ENCODE assay signal across 8 mouse cellular contexts in the genomic region with DNA sequence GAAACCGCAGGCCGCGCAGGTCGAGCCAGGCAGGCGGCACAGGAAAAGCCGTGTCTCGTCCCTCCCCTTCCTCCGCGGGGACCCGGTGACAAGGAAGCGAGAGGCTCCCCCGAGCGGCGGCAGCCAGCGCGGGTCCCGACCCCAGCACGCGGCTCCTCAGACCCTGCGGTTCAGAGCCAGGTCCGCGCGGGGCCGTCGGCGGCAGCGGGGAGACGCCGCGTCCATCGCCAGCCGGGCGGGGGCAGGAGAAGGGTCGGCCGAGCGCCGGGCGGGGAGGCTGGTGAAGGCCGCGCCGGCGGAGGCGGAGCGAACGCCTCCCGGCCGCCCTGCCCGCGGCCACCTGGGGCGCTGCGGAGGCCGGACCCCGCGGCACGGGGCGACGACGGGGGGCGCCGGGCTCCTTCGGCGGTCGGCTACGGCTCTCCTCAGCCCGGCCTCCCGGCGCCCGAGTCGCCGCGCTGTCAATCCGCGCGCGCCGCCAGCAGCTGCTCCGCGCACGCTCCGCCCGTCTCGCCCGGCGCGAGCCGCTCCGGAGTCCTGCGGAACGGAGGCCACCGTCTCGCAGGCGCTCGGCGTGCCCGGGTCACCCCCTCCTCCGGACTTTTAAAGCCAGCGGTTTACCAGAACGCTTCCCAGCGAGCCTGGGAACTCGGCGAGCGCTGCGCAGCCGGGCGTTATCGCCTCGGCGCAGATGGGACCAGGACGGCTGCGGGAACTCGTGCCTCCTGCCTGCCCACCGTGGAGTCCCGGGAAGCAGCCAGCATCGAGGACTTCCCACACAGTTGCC. TPM values are rescaled to one million over a fixed set of nuclear protein-coding genes. Genes with fewer than 3 reads are reported as not detected.
DNase-seq lines count a peak whose midpoint lies in the region; ATAC-seq lines count a peak whose summit lies in the region.

Hectd1 (minus strand) TSS at position 247 of the 787 bp plus-strand sequence.

- H3K9ac ChIP-seq in intestine, embryonic 16.5 days (ENCODE audit: low read depth, low read length) = peak within 1 kb of the TSS; percentile 100

- H3K27me3 ChIP-seq in intestine, embryonic 16.5 days (replicated peaks; ENCODE audit: control insufficient read depth, insufficient read depth, low read length) = no peaks in the 10 kb centered on the region

- WGBS in intestine, embryonic 16.5 days = under 1% methylated on average over 99 of the region's 114 CpGs

- H3K4me1 ChIP-seq in intestine, embryonic 16.5 days (ENCODE audit: control insufficient read depth, insufficient read depth, low read length) = peaks cover 14% of the 10 kb centered on the region

- H3K36me3 ChIP-seq in intestine, embryonic 16.5 days (ENCODE audit: control insufficient read depth, insufficient read depth, low read length) = peaks cover 11% of the 10 kb centered on the region

- peak; percentile 91 for DNase-seq in adrenal gland, adult 2 months
- DNase-seq in embryo, embryonic 11.5 days (ENCODE audit: low read depth, low spot score) = peak; percentile 69
- peak; percentile 78 to 86 for DNase-seq in gastrocnemius, postnatal 4 days (ENCODE audit: low spot score in 2 of 2)
- DNase-seq in left cerebral cortex, postnatal 25 days (ENCODE audit: low spot score in 2 of 2) = peak; percentile 86
- peak; percentile 83 for DNase-seq in mesoderm, embryonic 11.5 days (ENCODE audit: low read depth, low spot score)
- peak; percentile 88 for DNase-seq in right cerebral cortex, postnatal 25 days
- DNase-seq in yolk sac, embryonic 10.5 days (ENCODE audit: low spot score) = peak; percentile 88

- intact Hi-C loops in left cerebral cortex, postnatal 25 days (cut with DNase I) = loop anchor here (1.0 to 5.0 kb wide), 2 partner anchors 15 to 173 kb away; no protein-coding TSS in a partner anchor

- H3K4me3 ChIP-seq in intestine, embryonic 16.5 days (ENCODE audit: low read length) = peak within 1 kb of the TSS; percentile 98

- peak; percentile 96 for ATAC-seq in intestine, embryonic 16.5 days

- no peaks in the 10 kb centered on the region for H3K9me3 ChIP-seq in intestine, embryonic 16.5 days (ENCODE audit: control insufficient read depth, low read length)

- H3K4me2 ChIP-seq in intestine, embryonic 16.5 days (ENCODE audit: low read depth, low read length) = peak within 1 kb of the TSS; percentile 61

- H3K27ac ChIP-seq in intestine, embryonic 16.5 days (ENCODE audit: low read length) = peak within 1 kb of the TSS; percentile 100

RNA-seq across cellular contexts. Expression of gene Hectd1, which starts in this region (rescaled TPM):
- total RNA-seq in adrenal gland, adult 2 months (2021) = 10 to 100 TPM; 70.7 to 81.7 TPM
- polyA plus RNA-seq in adrenal gland, adult 2 months (2012; rRNA removed) = 6.3 and 8.0 TPM in 2 replicates
- 100 to 1,000 TPM in 1 of 2 experiments, 10 to 100 TPM in 1; 91.2 to 104 TPM for total RNA-seq in gastrocnemius, postnatal 4 days (2021)
- 25.6 and 26.8 TPM in 2 replicates for polyA plus RNA-seq in intestine, embryonic 16.5 days (2015; fragmentation: Nextera tagmentation; extraction: Ambion mirVana)
- total RNA-seq in left cerebral cortex, postnatal 25 days (2021) = 10 to 100 TPM; 83.3 to 86.5 TPM

Comparison
In these comparisons a context has a peak if more than half of its experiments do, and no peak if none do; other contexts are left out.
1. Peak in every context shown above with its lines: DNase-seq, ATAC-seq, H3K4me3 ChIP-seq and H3K27ac ChIP-seq.